Mouse (Mus musculus) megakaryocyte, embryonic 14.5 days (primary cell): Measurements from ENCODE around the gene Kpna7. TPM values are rescaled to one million over a fixed set of nuclear protein-coding genes. Genes with fewer than 3 reads are reported as not detected.
A peak's percentile ranks its signal among the peaks of the same experiment; 100 is the strongest.
"Not testable (repeated sequence)": the region's sequence is repeated elsewhere in the genome, so short reads cannot be mapped to it uniquely, and the experiment has no call there.

Experiments used
- H3K27me3 ChIP-seq: replicated peaks from 2 replicates; pipeline ENCODE3; 2012; ENCODE audit warnings: inconsistent platforms
- H3K36me3 ChIP-seq: replicated peaks from 2 replicates; pipeline ENCODE3; 2012; ENCODE audit warnings: low read length, inconsistent platforms, mixed read lengths
- H3K4me1 ChIP-seq: 2 replicates; pipeline ENCODE4 v1.6.1; 2012; ENCODE audit warnings: inconsistent platforms
- H3K4me3 ChIP-seq: replicated peaks from 2 replicates; pipeline ENCODE3; 2012; ENCODE audit warnings: moderate library complexity, mild to moderate bottlenecking, inconsistent platforms
- H3K9me3 ChIP-seq: 2 replicates; pipeline ENCODE4 v1.6.1; 2012; ENCODE audit warnings: inconsistent platforms
- FLI1 ChIP-seq: IDR thresholded peaks from 2 replicates; pipeline ENCODE4 v1.6.1; 2012; ENCODE audit warnings: low read length, inconsistent platforms, mixed read lengths
- GATA1 ChIP-seq: IDR thresholded peaks from 3 replicates; pipeline ENCODE4 v1.6.1; 2012; ENCODE audit warnings: mixed read lengths, low read length, inconsistent platforms, borderline replicate concordance
- polyA plus RNA-seq: library from polyadenylated mRNA; stranded (reverse); fragments of >175 nt; gene quantifications from 2 replicates; pipeline ENCODE4 v1.2.3, GENCODE M21; 2012; ENCODE audit warnings: low replicate concordance; ENCODE audit not compliant: insufficient read depth

The Kpna7 gene
- polyA plus RNA-seq, 1 experiment = not detected

DNA sequence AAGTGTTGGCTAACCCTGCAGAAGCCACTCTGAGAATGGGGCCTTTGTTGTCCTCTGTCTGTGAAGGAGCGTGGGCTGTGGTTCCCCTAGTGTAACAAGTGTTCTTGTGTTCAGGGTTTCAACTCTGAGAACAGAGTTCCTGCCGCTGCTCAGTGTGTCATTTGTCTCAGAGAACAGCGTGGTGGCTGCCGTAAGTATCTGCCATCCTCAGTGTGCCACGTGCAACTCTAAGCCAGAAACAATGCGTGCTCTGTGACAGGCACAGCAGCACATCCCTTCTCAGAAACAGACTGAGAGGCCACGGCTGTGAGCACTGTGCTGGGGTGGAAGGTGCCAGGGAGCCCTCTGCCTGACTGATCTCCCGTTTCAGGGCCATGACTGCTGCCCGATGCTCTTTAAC lies 20.5 kb upstream of the Kpna7 start:
- TF ChIP-seq FLI1 (no peak), GATA1 (no peak)
- peaks cover 94% of the 10 kb centered on the region for H3K36me3 ChIP-seq
- no peak overlapping the region for H3K4me3 ChIP-seq
- H3K9me3 ChIP-seq = no peaks in the 10 kb centered on the region
- H3K4me1 ChIP-seq = peaks cover 61% of the 10 kb centered on the region
- no peaks in the 10 kb centered on the region for H3K27me3 ChIP-seq

DNA sequence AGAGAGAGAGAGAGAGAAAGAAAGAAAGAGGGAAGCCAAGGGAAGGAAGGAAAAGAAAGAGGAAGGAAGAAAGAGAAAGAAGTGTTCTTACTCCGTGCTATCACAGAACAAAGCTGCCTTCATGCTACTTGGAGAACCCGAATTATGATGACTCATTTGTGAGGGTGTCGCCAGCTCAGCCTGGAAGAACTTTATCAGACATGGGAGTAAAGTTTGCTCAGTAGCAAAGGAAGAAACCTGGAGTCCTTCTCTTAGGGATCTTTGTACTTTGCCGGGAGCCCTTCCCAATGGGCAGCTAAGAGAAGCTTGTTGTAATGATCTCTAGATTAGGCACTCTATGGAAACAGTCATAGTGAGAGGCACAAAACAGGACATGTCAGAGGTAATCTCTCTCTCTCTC lies 18.9 kb upstream of the Kpna7 start:
- Histone ChIP-seq H3K4me3 (peak overlapping the region; percentile 33), H3K36me3 (peaks cover 91% of the 10 kb centered on the region), H3K4me1 (peaks cover 65% of the 10 kb centered on the region), H3K27me3 (no peaks in the 10 kb centered on the region), H3K9me3 (no peaks in the 10 kb centered on the region)
- TF ChIP-seq GATA1 (no peak), FLI1 (no peak)

DNA sequence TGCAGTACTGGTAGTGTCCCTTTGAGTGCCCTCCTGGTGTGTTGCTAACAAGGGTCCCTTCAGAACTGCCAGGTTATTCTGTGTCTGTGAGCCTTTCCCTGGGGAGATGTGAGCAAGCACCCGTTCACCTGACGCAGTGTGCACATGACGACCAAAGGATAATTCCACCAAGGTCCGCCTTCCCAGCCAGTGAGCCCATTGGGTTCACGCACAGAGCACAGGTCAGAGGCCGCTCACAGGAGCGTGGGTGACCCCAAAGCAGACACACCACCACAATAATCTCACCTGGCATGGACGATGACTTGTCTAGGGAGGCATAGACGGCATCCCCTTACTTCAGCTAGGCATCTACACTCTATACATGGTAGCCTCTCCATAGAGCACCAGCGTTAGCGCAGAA lies 17.6 kb upstream of the Kpna7 start:
- H3K9me3 ChIP-seq, H3K4me3 ChIP-seq, H3K27me3 ChIP-seq: not testable (repeated sequence)
- H3K36me3 ChIP-seq = peaks cover 91% of the 10 kb centered on the region
- H3K4me1 ChIP-seq = peaks cover 73% of the 10 kb centered on the region

DNA sequence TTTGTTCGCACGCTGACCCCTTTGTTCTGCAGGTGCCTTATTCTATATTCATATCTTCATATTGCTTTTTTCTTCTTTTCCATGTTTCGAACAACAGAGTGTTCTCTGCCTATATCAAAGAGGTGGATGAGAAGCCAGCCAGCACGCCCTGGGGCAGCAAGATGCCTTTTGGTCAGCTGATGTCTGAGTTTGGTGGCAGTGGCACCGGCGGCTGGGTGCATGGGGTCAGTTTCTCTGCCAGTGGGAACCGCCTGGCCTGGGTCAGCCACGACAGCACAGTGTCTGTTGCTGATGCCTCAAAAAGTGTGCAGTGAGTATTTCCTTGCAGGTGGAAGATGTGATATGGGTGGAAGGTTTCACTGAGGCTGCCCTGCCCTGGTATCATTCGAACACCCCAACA lies 17.1 kb upstream of the Kpna7 start:
- no peaks in the 10 kb centered on the region for H3K27me3 ChIP-seq
- H3K4me3 ChIP-seq = no peak overlapping the region
- H3K9me3 ChIP-seq = no peaks in the 10 kb centered on the region
- peaks cover 78% of the 10 kb centered on the region for H3K4me1 ChIP-seq
- H3K36me3 ChIP-seq = peaks cover 91% of the 10 kb centered on the region
- TF ChIP-seq FLI1 (no peak), GATA1 (no peak)

DNA sequence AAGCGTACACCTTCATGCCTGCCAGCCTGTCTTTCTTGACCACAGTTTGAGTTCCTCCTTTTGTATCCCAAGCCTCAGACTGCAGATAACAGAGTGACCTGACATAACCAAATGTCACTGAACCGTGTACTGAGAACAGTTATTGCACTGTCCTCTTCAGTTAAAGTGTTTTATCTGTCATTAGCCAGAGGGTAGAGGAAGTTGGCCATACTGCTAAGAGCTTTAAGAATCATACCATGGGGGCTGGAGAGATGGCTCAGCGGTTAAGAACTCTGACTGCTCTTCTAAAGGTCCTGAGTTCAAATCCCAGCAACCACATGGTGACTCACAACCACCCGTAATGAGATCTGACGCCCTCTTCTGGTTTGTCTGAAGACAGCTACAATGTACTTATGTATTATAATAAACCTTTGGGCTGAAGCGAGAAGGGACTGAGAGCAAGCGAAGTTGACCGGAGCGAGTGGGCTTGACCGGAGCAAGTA lies 14.6 kb upstream of the Kpna7 start:
- peaks cover 91% of the 10 kb centered on the region for H3K36me3 ChIP-seq
- peaks cover 81% of the 10 kb centered on the region for H3K4me1 ChIP-seq
- TF ChIP-seq FLI1 (no peak), GATA1 (peak; percentile 33; the same call in 1 of the 3 replicates)
- H3K27me3 ChIP-seq = no peaks in the 10 kb centered on the region
- H3K9me3 ChIP-seq = no peaks in the 10 kb centered on the region
- no peak overlapping the region for H3K4me3 ChIP-seq

DNA sequence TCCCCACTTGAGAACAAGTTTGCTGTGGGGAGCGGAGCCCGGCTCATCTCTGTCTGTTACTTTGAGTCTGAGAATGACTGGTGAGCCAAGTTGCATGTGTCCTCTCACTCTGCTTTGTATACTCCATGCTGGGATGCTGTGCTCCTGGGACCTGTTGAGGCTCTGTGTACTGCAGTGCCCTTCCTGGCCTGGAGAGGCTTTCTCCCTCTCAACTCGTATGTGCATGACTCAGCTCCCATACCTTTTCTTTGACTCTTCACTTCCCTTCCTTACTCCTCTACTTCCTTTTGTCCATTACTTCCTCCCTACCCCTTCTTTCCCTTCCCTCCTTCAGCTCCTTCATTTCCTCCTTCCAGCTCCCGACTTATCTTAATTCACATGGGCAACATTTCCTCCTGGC lies 12.4 kb upstream of the Kpna7 start:
- Histone ChIP-seq H3K36me3 (peaks cover 97% of the 10 kb centered on the region), H3K4me3 (no peak overlapping the region)
- TF ChIP-seq FLI1 (no peak), GATA1 (no peak)

DNA sequence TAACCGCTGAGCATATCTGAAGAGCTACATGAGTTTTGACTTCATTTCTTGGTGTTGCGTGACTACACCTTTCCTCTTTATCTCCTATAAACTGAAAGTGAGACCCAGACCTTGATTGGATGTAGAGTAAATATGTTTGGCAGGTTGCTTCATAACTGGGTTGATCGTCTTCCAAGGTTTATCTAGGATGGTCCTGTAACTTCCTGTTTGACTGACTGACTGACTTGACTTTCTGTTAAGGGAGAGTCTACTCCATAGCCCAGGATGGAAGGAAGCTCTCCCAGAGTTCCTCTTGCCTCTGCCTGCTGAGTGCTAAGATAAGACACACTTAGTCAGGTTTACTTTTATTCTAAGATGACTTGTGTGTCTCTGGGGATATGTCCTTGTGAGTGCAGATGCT lies 6.0 kb upstream of the Kpna7 start:
- TF ChIP-seq GATA1 (no peak), FLI1 (no peak)
- Histone ChIP-seq H3K4me1 (peaks cover 80% of the 10 kb centered on the region), H3K27me3 (no peaks in the 10 kb centered on the region), H3K9me3 (no peaks in the 10 kb centered on the region), H3K36me3 (peaks cover 83% of the 10 kb centered on the region), H3K4me3 (peak overlapping the region; percentile 77)

More for the DNA sequence above, 12.4 kb upstream of the Kpna7 start:
- Histone ChIP-seq H3K4me1 (peaks cover 78% of the 10 kb centered on the region), H3K9me3 (no peaks in the 10 kb centered on the region), H3K27me3 (no peaks in the 10 kb centered on the region)

DNA sequence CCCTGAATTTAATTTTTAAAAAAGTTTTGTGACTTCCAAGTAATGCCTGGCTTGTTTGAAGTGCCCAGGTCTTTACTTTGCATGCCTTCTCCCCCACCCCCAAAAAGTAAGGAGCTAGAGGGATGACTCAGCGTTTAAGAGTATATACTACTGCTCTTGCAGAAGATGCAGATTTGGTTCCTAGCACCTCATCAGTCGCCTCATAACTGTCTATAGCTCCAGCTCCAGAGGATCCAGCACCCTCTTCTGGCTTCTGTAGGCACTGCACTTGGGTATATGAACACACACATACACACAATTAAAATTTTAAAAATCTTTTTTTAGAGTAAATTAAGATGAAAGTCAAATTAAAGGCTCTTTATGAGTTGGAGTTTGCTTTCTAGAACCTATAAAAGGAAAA lies 4.4 kb upstream of the Kpna7 start:
- no peaks in the 10 kb centered on the region for H3K27me3 ChIP-seq
- no peak overlapping the region for H3K4me3 ChIP-seq
- peaks cover 76% of the 10 kb centered on the region for H3K4me1 ChIP-seq
- no peak for TF ChIP-seq GATA1
- TF ChIP-seq FLI1 = no peak
- H3K9me3 ChIP-seq = no peaks in the 10 kb centered on the region
- H3K36me3 ChIP-seq = peaks cover 66% of the 10 kb centered on the region

DNA sequence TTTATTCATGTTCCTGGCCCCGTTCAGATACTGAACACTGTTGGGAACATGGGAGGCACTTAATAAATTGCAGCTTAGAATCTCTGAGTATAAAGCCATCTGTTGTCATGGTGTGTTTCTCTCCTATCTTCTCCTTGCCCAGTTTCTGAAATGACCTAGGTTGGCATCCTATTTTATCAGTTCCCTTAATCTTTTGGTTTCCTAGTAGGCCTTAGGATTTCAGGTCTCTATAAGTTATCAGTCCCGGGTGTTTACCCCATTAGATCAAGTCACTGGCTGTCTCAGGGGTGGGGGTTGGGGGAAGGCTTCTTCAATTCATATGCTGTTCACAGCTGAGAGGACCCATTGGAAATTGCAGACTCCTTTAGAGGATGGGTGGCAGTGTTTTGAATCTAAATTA lies 992 bp upstream of the Kpna7 start:
- H3K4me3 ChIP-seq = peak overlapping the region; percentile 97
- no peaks in the 10 kb centered on the region for H3K27me3 ChIP-seq
- TF ChIP-seq GATA1 = no peak
- TF ChIP-seq FLI1 = no peak
- peaks cover 34% of the 10 kb centered on the region for H3K36me3 ChIP-seq
- H3K4me1 ChIP-seq = peaks cover 74% of the 10 kb centered on the region
- no peaks in the 10 kb centered on the region for H3K9me3 ChIP-seq

DNA sequence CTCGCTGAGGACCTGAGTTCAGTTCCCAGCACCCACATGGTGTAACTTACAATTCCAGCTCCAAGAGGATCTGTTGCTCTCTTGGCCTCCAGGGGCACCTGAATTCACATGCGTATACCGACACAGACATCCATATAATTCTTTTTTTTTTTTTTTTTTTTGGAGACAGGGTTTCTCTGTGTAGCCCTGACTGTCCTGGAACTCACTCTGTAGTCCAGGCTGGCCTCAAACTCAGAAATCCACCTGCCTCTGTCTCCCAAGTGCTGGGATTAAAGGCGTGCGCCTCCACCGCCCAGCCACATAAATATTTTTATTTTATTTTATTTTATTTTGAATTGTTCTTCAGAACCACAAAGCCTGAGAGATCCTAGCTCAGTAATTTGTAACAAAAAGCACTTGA lies 629 bp downstream of the Kpna7 start:
- not testable (repeated sequence) for H3K9me3 ChIP-seq, H3K27me3 ChIP-seq
- Histone ChIP-seq H3K4me1 (peaks cover 62% of the 10 kb centered on the region), H3K36me3 (peaks cover 22% of the 10 kb centered on the region), H3K4me3 (peak overlapping the region; percentile 97)

DNA sequence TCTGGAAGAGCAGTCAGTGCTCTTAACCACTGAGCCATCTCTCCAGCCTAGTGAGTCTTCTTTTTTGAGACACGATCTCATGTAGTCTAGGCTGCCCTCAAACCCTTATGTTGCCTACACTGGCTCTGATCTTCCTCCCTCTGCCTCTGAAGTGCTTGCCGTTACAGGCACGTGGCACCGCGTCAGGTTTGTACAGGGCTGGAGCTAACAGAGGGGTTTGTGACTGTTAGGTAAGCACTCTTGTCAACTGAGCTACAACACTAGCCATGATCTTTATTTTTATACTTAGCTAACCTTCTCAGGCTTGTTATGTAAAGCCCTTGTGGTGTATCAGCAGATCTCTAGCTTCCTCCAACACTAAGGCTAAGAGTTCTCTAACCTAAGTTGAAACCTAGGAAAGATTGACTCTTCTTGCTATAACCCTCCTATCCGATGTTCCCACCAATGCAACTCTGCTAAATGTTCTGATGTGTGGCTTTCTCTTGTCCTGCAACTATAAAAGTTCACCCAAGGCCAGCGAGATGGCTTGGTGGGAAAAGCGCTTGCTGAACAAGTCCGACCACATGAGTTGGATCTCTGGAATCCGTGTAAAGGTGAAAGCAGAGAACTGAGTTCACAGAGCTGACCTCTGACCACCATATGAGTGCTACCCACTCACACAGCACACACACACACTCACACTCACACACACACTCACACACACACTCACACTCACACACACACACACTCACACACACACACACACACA lies 1.8 kb downstream of the Kpna7 start:
- peaks cover 16% of the 10 kb centered on the region for H3K36me3 ChIP-seq
- H3K4me3 ChIP-seq = no peak overlapping the region
- H3K4me1 ChIP-seq = peaks cover 56% of the 10 kb centered on the region
- no peaks in the 10 kb centered on the region for H3K9me3 ChIP-seq
- H3K27me3 ChIP-seq = no peaks in the 10 kb centered on the region
- no peak for TF ChIP-seq GATA1
- no peak for TF ChIP-seq FLI1
